Mouse (Mus musculus): Measurements from ENCODE around the gene Mef2a.

DNA sequence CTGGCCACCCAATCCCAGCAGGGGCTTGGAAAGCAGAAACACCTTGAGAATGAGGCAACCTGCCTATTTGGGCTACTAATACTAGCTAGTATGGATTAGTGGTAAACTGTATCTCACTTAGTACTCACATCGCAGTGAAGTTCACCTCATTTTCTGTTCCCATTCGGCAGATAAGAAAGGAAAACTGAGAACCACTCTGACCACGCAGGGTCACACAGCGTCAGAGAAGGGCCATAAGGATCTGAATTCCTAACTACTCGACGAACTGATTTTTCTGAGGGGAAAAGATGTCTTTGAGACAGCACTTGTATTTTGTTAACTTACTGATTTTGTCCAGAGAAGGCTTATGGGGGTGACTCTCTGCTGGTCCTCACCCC lies 914 bp upstream of the Mef2a start:
- no peak for TF ChIP-seq CTCF (IDR thresholded peaks at IDR 0.05; ENCODE audit: borderline replicate concordance, control insufficient read depth, extremely low read depth, insufficient read depth, low read length, poor library complexity)
- no peak for TF ChIP-seq POLR2A (IDR thresholded peaks at IDR 0.05; ENCODE audit: control insufficient read depth, extremely low read depth, insufficient read depth, low read length, poor library complexity)
